Mouse (Mus musculus) heart, embryonic 14.5 days (tissue): ENCODE data around the gene Gm28053. TPM values are rescaled to one million over a fixed set of nuclear protein-coding genes. Genes with fewer than 3 reads are reported as not detected.

ENCODE experiments used
- ATAC-seq: fragments of 200-750 bp; cut with Nextera tagmentation; 2 replicates; pipeline ENCODE4 v1.8.0; 2017; ENCODE audit warnings: low read depth, moderate TSS enrichment; ENCODE audit not compliant: insufficient number of reproducible peaks, insufficient read depth, low FRiP score
- H3K27ac ChIP-seq, 2 experiments: fragments of 200-500 bp in 1 of 2; fragments of 300-500 bp in 1 of 2; sonication (generic) in 1 of 2; replicated peaks in 1 of 2; 2 replicates each; pipeline ENCODE4 v1.5.1; 2012 to 2014; ENCODE audit warnings: low read depth in 2 of 2, low read length in 2 of 2, control low read depth in 1 of 2, mild to moderate bottlenecking in 1 of 2, mixed read lengths in 1 of 2; ENCODE audit not compliant: control insufficient read depth in 1 of 2, insufficient read depth in 1 of 2
- H3K27me3 ChIP-seq: fragments of 300-500 bp; sonication (generic); 2 replicates; pipeline ENCODE4 v1.6.1; 2014; ENCODE audit warnings: mild to moderate bottlenecking, low read length, control low read depth; ENCODE audit not compliant: control insufficient read depth, insufficient read depth
- H3K36me3 ChIP-seq: fragments of 300-500 bp; sonication (generic); 2 replicates; pipeline ENCODE4 v1.6.1; 2014; ENCODE audit warnings: mild to moderate bottlenecking, control low read depth, low read length, mixed read lengths; ENCODE audit not compliant: control insufficient read depth, insufficient read depth
- H3K4me1 ChIP-seq, 2 experiments: fragments of 200-500 bp in 1 of 2; fragments of 300-500 bp in 1 of 2; sonication (generic) in 1 of 2; 2 replicates each; pipeline ENCODE4 v1.6.1; 2012 to 2014; ENCODE audit warnings: low read length in 2 of 2, control low read depth in 1 of 2, mixed read lengths in 1 of 2; ENCODE audit not compliant: control insufficient read depth in 2 of 2, insufficient read depth in 2 of 2
- H3K4me2 ChIP-seq: fragments of 300-500 bp; sonication (generic); 2 replicates; pipeline ENCODE4 v1.6.1; 2014; ENCODE audit warnings: mild to moderate bottlenecking, low read length
- H3K4me3 ChIP-seq, 2 experiments: fragments of 200-500 bp in 1 of 2; fragments of 300-500 bp in 1 of 2; sonication (generic) in 1 of 2; 2 replicates each; pipeline ENCODE4 v1.5.1; 2012 to 2014; ENCODE audit warnings: low read length in 2 of 2, mild to moderate bottlenecking in 2 of 2, control low read depth in 1 of 2, low read depth in 1 of 2, moderate library complexity in 1 of 2; ENCODE audit not compliant: control insufficient read depth in 1 of 2, insufficient read depth in 1 of 2
- H3K9ac ChIP-seq: fragments of 300-500 bp; sonication (generic); 2 replicates; pipeline ENCODE4 v1.6.1; 2014; ENCODE audit warnings: mild to moderate bottlenecking, low read length
- H3K9me3 ChIP-seq: fragments of 300-500 bp; sonication (generic); 2 replicates; pipeline ENCODE4 v1.6.1; 2016; ENCODE audit warnings: low read length, control low read depth; ENCODE audit not compliant: control insufficient read depth
- WGBS: fragments of 180-500 bp; shearing (Covaris S2); extraction: QIAGEN DNeasy Blood & Tissue Kit; methylation state at CpG from one replicate; pipeline ENCODE4 v1.1.7; 2014; 5-methylcytosine and 5-hydroxymethylcytosine counted together
- polyA plus RNA-seq: library from polyadenylated mRNA; unstranded; fragments of >200 nt; fragmentation: Nextera tagmentation; extraction: Ambion mirVana; gene quantifications from 2 replicates; pipeline ENCODE4 v1.2.1, GENCODE M21; 2014

The Gm28053 gene
- polyA plus RNA-seq, 1 experiment from 2014 or later = 5.1 TPM

GRCm38 (mm10) chr6:48737053-48737452 lies 18.6 kb downstream of the Gm28053 start:
- WGBS = 69% methylated on average over 2 of the region's 2 CpGs

GRCm38 (mm10) chr6:48737688-48738087 lies 19.3 kb downstream of the Gm28053 start:
- H3K9me3 ChIP-seq = no peaks in the 10 kb centered on the region
- H3K36me3 ChIP-seq = no peaks in the 10 kb centered on the region
- WGBS = 70% methylated on average over 5 of the region's 5 CpGs

More at GRCm38 (mm10) chr6:48737053-48737452, 18.6 kb downstream of the Gm28053 start:
- H3K36me3 ChIP-seq = no peaks in the 10 kb centered on the region
- H3K4me3 ChIP-seq = no peak overlapping the region
- peaks cover 8% of the 10 kb centered on the region for H3K27me3 ChIP-seq
- H3K27ac ChIP-seq = no peak overlapping the region
- ATAC-seq = no peak
- no peaks in the 10 kb centered on the region; a peak in 1 of 4 replicates for H3K4me1 ChIP-seq
- no peaks in the 10 kb centered on the region for H3K9me3 ChIP-seq
- no peak overlapping the region for H3K9ac ChIP-seq
- no peak overlapping the region for H3K4me2 ChIP-seq

GRCm38 (mm10) chr6:48738961-48739779 lies 20.8 kb downstream of the Gm28053 start, which contains the start of gene Gimap1:
Gimap1 (plus strand) TSS chr6:48739054.
- 49% methylated on average over 15 of the region's 15 CpGs for WGBS

More at GRCm38 (mm10) chr6:48737688-48738087, 19.3 kb downstream of the Gm28053 start:
- no peak overlapping the region for H3K9ac ChIP-seq
- H3K4me1 ChIP-seq = peaks cover 0 to 3% of the 10 kb centered on the region in 2 experiments; a peak in 2 of 4 replicates
- no peak for ATAC-seq
- no peak overlapping the region for H3K27ac ChIP-seq
- peaks cover 15% of the 10 kb centered on the region for H3K27me3 ChIP-seq
- no peak overlapping the region for H3K4me2 ChIP-seq
- no peak overlapping the region for H3K4me3 ChIP-seq

GRCm38 (mm10) chr6:48739780-48740055 lies 21.3 kb downstream of the Gm28053 start:
- Histone ChIP-seq H3K4me3 (peak overlapping the region; percentile 29 to 39; a peak in 3 of 4 replicates), H3K27ac (peak overlapping the region in 1 of 2 experiments; percentile 68; a peak in 2 of 4 replicates), H3K4me1 (peaks cover 0 to 4% of the 10 kb centered on the region in 2 experiments; a peak in 2 of 4 replicates), H3K27me3 (peaks cover 29% of the 10 kb centered on the region), H3K4me2 (peak overlapping the region; percentile 55), H3K9me3 (no peaks in the 10 kb centered on the region), H3K36me3 (no peaks in the 10 kb centered on the region), H3K9ac (peak overlapping the region; percentile 16; the same call in 1 of the 2 replicates)
- no peak for ATAC-seq
- whole genome bisulfite sequencing = 76% methylated on average over 3 of the region's 3 CpGs

More at GRCm38 (mm10) chr6:48738961-48739779, 20.8 kb downstream of the Gm28053 start, which contains the start of gene Gimap1:
- Histone ChIP-seq H3K4me1 (peaks cover 0 to 4% of the 10 kb centered on the region in 2 experiments; a peak in 2 of 4 replicates), H3K27me3 (peaks cover 27% of the 10 kb centered on the region), H3K9ac (peak within 1 kb of the TSS; percentile 48), H3K9me3 (no peaks in the 10 kb centered on the region), H3K4me3 (peak within 1 kb of the TSS; percentile 39 to 58), H3K36me3 (no peaks in the 10 kb centered on the region), H3K27ac (peak within 1 kb of the TSS; percentile 68 to 88), H3K4me2 (peak within 1 kb of the TSS; percentile 55)
- ATAC-seq = peak; percentile 17; the same call in 1 of the 2 replicates

- peaks cover 29% of the 10 kb centered on the region for H3K27me3 ChIP-seq
- WGBS = 49% methylated on average over 3 of the region's 3 CpGs
- H3K36me3 ChIP-seq = no peaks in the 10 kb centered on the region
- peak overlapping the region; percentile 7 to 19; a peak in 3 of 4 replicates for H3K4me3 ChIP-seq
- H3K4me2 ChIP-seq = peak overlapping the region; percentile 55
- H3K4me1 ChIP-seq = peaks cover 0 to 4% of the 10 kb centered on the region in 2 experiments; a peak in 2 of 4 replicates
- H3K9me3 ChIP-seq = no peaks in the 10 kb centered on the region
- H3K27ac ChIP-seq = peak overlapping the region; percentile 32 to 68; a peak in 3 of 4 replicates
- no peak for ATAC-seq
- peak overlapping the region; percentile 16 for H3K9ac ChIP-seq
Measured at GRCm38 (mm10) chr6:48740501-48741169, 22.2 kb downstream of the Gm28053 start.

- H3K27ac ChIP-seq = no peak overlapping the region
- H3K36me3 ChIP-seq = no peaks in the 10 kb centered on the region
- no peak overlapping the region for H3K9ac ChIP-seq
- WGBS = 35% methylated on average over 3 of the region's 3 CpGs
- H3K4me1 ChIP-seq = peaks cover 0 to 4% of the 10 kb centered on the region in 2 experiments; a peak in 2 of 4 replicates
- H3K27me3 ChIP-seq = peaks cover 29% of the 10 kb centered on the region
- H3K9me3 ChIP-seq = no peaks in the 10 kb centered on the region
- peak overlapping the region; percentile 55 for H3K4me2 ChIP-seq
- ATAC-seq = no peak
- no peak overlapping the region for H3K4me3 ChIP-seq
Measured at GRCm38 (mm10) chr6:48741273-48741672, 22.9 kb downstream of the Gm28053 start.

GRCm38 (mm10) chr6:48741711-48742206 lies 23.4 kb downstream of the Gm28053 start:
- Histone ChIP-seq H3K9ac (no peak overlapping the region), H3K9me3 (no peaks in the 10 kb centered on the region), H3K36me3 (no peaks in the 10 kb centered on the region), H3K4me2 (no peak overlapping the region), H3K4me3 (no peak overlapping the region), H3K27me3 (peaks cover 29% of the 10 kb centered on the region), H3K27ac (no peak overlapping the region), H3K4me1 (peaks cover 0 to 4% of the 10 kb centered on the region in 2 experiments; a peak in 2 of 4 replicates)
- ATAC-seq = no peak
- 26% methylated on average over 9 of the region's 9 CpGs for WGBS
